Mouse (Mus musculus) hindbrain, embryonic 14.5 days (tissue): ENCODE data around the gene Parp1. TPM values are rescaled to one million over a fixed set of nuclear protein-coding genes. Genes with fewer than 3 reads are reported as not detected.

Source experiments
- ATAC-seq: fragments of 200-750 bp; cut with Nextera tagmentation; 2 replicates; pipeline ENCODE4 v1.8.0; 2017; ENCODE audit warnings: moderate number of reproducible peaks, mild to moderate bottlenecking, moderate TSS enrichment, moderate library complexity; ENCODE audit not compliant: low FRiP score
- DNase-seq: peaks from one replicate; pipeline ENCODE4 v3.0.0-alpha.2; 2015; ENCODE audit warnings: low spot score
- H3K27ac ChIP-seq: fragments of 300-500 bp; sonication (generic); 2 replicates; pipeline ENCODE4 v1.5.1; 2014; ENCODE audit warnings: mild to moderate bottlenecking, moderate library complexity
- H3K27me3 ChIP-seq: fragments of 300-500 bp; sonication (generic); 2 replicates; pipeline ENCODE4 v1.6.1; 2014; ENCODE audit warnings: mild to moderate bottlenecking, low read length, mixed read lengths; ENCODE audit not compliant: control insufficient read depth, insufficient read depth
- H3K36me3 ChIP-seq: fragments of 300-500 bp; sonication (generic); replicated peaks from 2 replicates; pipeline ENCODE4 v1.6.1; 2014; ENCODE audit not compliant: control insufficient read depth, insufficient read depth
- H3K4me1 ChIP-seq: fragments of 300-500 bp; sonication (generic); replicated peaks from 2 replicates; pipeline ENCODE4 v1.6.1; 2014; ENCODE audit warnings: antibody characterized with exemption, low read length, mixed read lengths; ENCODE audit not compliant: control insufficient read depth, insufficient read depth
- H3K4me2 ChIP-seq: fragments of 300-500 bp; sonication (generic); replicated peaks from 2 replicates; pipeline ENCODE4 v1.6.1; 2014; ENCODE audit warnings: mild to moderate bottlenecking, moderate library complexity
- H3K4me3 ChIP-seq: fragments of 300-500 bp; sonication (generic); replicated peaks from 2 replicates; pipeline ENCODE4 v1.5.1; 2014; ENCODE audit warnings: mild to moderate bottlenecking, low read length
- H3K9ac ChIP-seq: fragments of 300-500 bp; sonication (generic); 2 replicates; pipeline ENCODE4 v1.6.1; 2014
- H3K9me3 ChIP-seq: fragments of 300-500 bp; sonication (generic); 2 replicates; pipeline ENCODE4 v1.6.1; 2016; ENCODE audit warnings: low read length; ENCODE audit not compliant: control insufficient read depth
- WGBS: fragments of 180-500 bp; shearing (Covaris S2); extraction: QIAGEN DNeasy Blood & Tissue Kit; methylation state at CpG from one replicate; pipeline ENCODE4 v1.1.7; 2014; 5-methylcytosine and 5-hydroxymethylcytosine counted together
- polyA plus RNA-seq: library from polyadenylated mRNA; unstranded; fragments of >200 nt; fragmentation: Nextera tagmentation; extraction: Ambion mirVana; gene quantifications from 2 replicates; pipeline ENCODE4 v1.2.1, GENCODE M21; 2014

Gene Parp1
- 85.4 and 86.8 TPM in 2 replicates for polyA plus RNA-seq

GRCm38 (mm10) chr1:180568761-180569452 lies at the start of gene Parp1:
Gene Parp1, plus strand, starts transcription at chr1:180568924.
- H3K27me3 ChIP-seq: no peaks in the 10 kb centered on the region
- ATAC-seq (peak; percentile 98), DNase-seq (peak; percentile 95)
- H3K9me3 ChIP-seq: no peaks in the 10 kb centered on the region
- peaks cover 10% of the 10 kb centered on the region for H3K36me3 ChIP-seq
- peak within 1 kb of the TSS; percentile 91 for H3K27ac ChIP-seq
- H3K4me2 ChIP-seq: peak within 1 kb of the TSS; percentile 97
- H3K4me3 ChIP-seq: peak within 1 kb of the TSS; percentile 92
- H3K4me1 ChIP-seq: peaks cover 24% of the 10 kb centered on the region
- H3K9ac ChIP-seq: peak within 1 kb of the TSS; percentile 84
- under 1% methylated on average over 67 of the region's 67 CpGs for WGBS

- no peaks in the 10 kb centered on the region for H3K27me3 ChIP-seq
- no peaks in the 10 kb centered on the region for H3K9me3 ChIP-seq
- no peak for DNase-seq
- WGBS: 89% methylated on average over 8 of the region's 8 CpGs
- H3K4me2 ChIP-seq: no peak overlapping the region
- no peaks in the 10 kb centered on the region for H3K4me1 ChIP-seq
- no peak overlapping the region for H3K4me3 ChIP-seq
- no peak for ATAC-seq
- H3K36me3 ChIP-seq: no peaks in the 10 kb centered on the region
- no peak overlapping the region for H3K27ac ChIP-seq
- no peak overlapping the region for H3K9ac ChIP-seq
These were observed 49.2 kb upstream of the Parp1 start for GRCm38 (mm10) chr1:180519520-180519919.

DNA sequence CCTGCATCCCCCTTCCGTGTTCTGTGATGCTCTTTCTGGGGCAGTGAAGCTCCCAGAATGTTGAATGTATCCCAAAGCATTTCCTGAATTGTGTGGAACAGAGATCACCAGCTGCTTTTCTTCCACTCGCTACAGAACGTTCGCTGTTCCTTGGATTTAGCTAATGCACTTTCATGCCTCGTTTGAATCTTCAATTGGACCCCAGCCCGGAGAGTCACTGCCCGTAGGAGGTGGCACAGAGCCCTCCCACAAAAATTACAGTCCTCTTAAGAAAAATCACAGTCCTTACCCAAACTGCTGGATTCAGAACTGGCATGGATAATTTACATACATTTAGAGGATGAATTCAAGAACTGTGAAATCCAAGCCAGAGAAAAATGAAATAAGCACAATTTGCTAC lies 48.5 kb upstream of the Parp1 start:
- DNase-seq (no peak), ATAC-seq (no peak)
- Histone ChIP-seq H3K36me3 (no peaks in the 10 kb centered on the region), H3K4me2 (no peak overlapping the region), H3K27me3 (no peaks in the 10 kb centered on the region), H3K4me3 (no peak overlapping the region), H3K9ac (no peak overlapping the region), H3K9me3 (no peaks in the 10 kb centered on the region), H3K4me1 (no peaks in the 10 kb centered on the region), H3K27ac (no peak overlapping the region)
- 38% methylated on average over 7 of the region's 7 CpGs for WGBS

DNA sequence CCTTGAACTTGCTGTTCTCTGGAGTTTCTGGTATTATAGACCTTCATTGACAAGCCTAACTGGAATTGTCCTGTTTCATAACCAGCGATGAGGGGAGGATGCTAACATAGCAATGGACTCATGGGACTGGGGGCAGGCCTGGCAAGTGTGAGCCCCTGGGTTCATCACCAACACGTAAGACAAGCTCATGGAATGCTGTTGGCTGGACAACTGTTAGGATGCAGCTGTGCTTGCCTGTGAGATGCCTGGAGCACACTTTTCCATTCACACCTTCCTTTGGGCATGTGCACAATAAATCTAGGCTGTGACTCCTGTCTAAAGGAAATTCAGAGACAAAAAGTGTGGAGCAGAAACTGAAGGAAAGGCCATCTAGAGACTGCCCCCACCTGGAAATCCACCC lies 45.4 kb upstream of the Parp1 start:
- Histone ChIP-seq H3K4me1 (no peaks in the 10 kb centered on the region), H3K9me3 (no peaks in the 10 kb centered on the region), H3K27ac (no peak overlapping the region), H3K9ac (no peak overlapping the region), H3K4me2 (no peak overlapping the region), H3K27me3 (no peaks in the 10 kb centered on the region), H3K36me3 (no peaks in the 10 kb centered on the region), H3K4me3 (no peak overlapping the region)
- WGBS: 96% methylated on average over 2 of the region's 2 CpGs
- DNase-seq: no peak
- ATAC-seq: no peak

DNA sequence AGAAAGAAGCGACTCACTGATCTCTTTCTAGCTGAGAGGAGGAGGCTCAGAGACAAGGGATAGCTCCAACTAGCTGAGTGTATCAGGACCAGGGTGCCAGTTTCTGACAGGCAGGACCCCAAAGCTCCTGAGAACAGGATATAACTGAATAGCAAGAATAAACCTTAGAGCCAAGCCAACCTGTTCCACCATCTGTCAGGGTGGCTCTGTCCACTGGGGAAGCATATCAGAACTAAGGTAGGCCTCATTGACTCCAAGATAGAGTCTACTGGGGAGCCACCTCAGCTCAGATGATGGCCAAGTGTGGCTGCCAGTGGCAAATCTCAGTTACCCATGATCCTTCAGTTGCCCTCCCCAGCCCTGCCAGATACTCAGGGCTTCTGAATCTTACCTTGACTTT lies 43.4 kb upstream of the Parp1 start:
- no peaks in the 10 kb centered on the region for H3K27me3 ChIP-seq
- H3K4me2 ChIP-seq: no peak overlapping the region
- DNase-seq (no peak), ATAC-seq (no peak)
- H3K4me1 ChIP-seq: no peaks in the 10 kb centered on the region; the same call in 1 of the 2 replicates
- no peaks in the 10 kb centered on the region for H3K36me3 ChIP-seq
- H3K27ac ChIP-seq: no peak overlapping the region
- 83% methylated on average over 1 of the region's 1 CpGs for WGBS
- no peaks in the 10 kb centered on the region for H3K9me3 ChIP-seq
- H3K9ac ChIP-seq: no peak overlapping the region
- no peak overlapping the region for H3K4me3 ChIP-seq

DNA sequence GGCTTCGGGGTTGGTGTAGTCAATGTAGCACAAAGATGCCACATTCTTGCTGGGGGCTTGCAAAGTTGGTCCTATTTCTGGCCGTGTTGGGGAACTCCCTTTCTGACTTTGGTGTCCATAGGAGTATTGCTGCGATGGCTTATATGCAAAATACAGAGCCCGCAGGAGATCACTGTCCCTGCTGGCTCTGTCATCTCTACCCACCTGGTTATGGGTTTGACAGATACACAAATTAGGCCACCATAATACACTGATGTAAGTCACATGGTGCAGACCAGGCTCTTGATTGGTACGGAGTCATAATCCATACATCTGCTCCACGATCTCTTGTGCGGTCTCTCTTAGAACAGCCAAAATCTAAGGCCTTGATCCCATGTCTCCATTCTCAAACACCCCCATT lies 38.9 kb upstream of the Parp1 start:
- H3K27me3 ChIP-seq: no peaks in the 10 kb centered on the region
- no peaks in the 10 kb centered on the region for H3K36me3 ChIP-seq
- no peak overlapping the region for H3K4me2 ChIP-seq
- WGBS: 94% methylated on average over 7 of the region's 7 CpGs
- no peak for DNase-seq
- no peak overlapping the region for H3K4me3 ChIP-seq
- H3K4me1 ChIP-seq: no peaks in the 10 kb centered on the region; the same call in 1 of the 2 replicates
- no peak overlapping the region for H3K9ac ChIP-seq
- no peak overlapping the region for H3K27ac ChIP-seq
- peaks cover 13% of the 10 kb centered on the region; the same call in 1 of the 2 replicates for H3K9me3 ChIP-seq
- no peak for ATAC-seq

DNA sequence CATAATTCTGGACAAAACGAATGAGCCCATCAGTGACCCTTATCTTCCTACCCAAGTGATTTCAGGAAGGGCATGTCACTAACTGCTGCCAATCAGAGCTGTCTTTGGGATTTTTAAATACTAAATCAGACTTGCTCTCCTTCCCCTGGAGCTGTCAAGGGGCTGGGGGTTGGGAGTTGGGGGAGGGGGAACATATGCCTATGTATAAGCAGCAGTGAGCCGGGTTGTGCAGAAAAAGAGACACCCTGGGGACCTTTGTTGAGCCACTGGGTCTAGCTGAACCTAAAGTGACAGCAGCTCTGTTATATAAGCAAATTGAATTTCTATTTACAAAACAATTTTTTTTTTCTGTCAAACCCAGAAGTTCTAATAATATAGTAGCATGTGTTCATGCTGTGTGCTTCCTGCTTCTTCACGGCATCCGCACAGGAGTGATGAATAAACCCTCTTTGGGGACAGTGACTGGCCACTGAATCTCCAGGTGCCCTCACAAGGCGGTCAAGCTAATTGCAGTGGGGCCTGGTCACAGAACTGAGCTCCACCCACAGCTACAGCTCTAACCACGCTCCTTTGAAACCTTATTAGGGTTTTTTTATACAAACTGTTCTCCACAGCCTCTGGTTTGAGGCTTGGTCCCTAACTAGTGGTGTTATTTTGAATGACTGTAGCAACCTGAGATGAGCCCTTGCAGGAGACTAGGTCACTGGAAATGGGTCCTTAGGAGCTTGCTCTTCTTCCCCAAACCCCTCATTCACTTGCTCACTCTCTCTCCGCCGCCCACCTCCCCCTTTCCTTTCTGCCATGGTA lies 38.1 kb upstream of the Parp1 start:
- DNase-seq: no peak
- Histone ChIP-seq H3K4me3 (no peak overlapping the region), H3K36me3 (no peaks in the 10 kb centered on the region), H3K9me3 (peaks cover 13% of the 10 kb centered on the region; the same call in 1 of the 2 replicates), H3K4me1 (no peaks in the 10 kb centered on the region; the same call in 1 of the 2 replicates), H3K27me3 (no peaks in the 10 kb centered on the region), H3K4me2 (no peak overlapping the region), H3K9ac (no peak overlapping the region), H3K27ac (no peak overlapping the region)
- 60% methylated on average over 8 of the region's 8 CpGs for WGBS
- ATAC-seq: no peak

GRCm38 (mm10) chr1:180532671-180533070 lies 36.1 kb upstream of the Parp1 start:
- WGBS: 93% methylated on average over 11 of the region's 11 CpGs
- Histone ChIP-seq H3K27me3 (no peaks in the 10 kb centered on the region), H3K9ac (no peak overlapping the region), H3K36me3 (no peaks in the 10 kb centered on the region), H3K4me3 (no peak overlapping the region), H3K4me1 (no peaks in the 10 kb centered on the region; the same call in 1 of the 2 replicates), H3K4me2 (no peak overlapping the region), H3K27ac (no peak overlapping the region), H3K9me3 (peaks cover 13% of the 10 kb centered on the region; the same call in 1 of the 2 replicates)
- DNase-seq (no peak), ATAC-seq (no peak)

GRCm38 (mm10) chr1:180536719-180537118 lies 32.0 kb upstream of the Parp1 start:
- WGBS: 80% methylated on average over 5 of the region's 5 CpGs
- Histone ChIP-seq H3K9ac (no peak overlapping the region), H3K4me2 (no peak overlapping the region), H3K27me3 (no peaks in the 10 kb centered on the region), H3K27ac (no peak overlapping the region), H3K4me1 (peaks cover 4% of the 10 kb centered on the region; the same call in 1 of the 2 replicates), H3K36me3 (no peaks in the 10 kb centered on the region), H3K9me3 (peaks cover 13% of the 10 kb centered on the region; the same call in 1 of the 2 replicates), H3K4me3 (no peak overlapping the region)
- ATAC-seq: no peak
- no peak for DNase-seq
